ENCODE assay signal across 35 mouse cellular contexts in the genomic region with DNA sequence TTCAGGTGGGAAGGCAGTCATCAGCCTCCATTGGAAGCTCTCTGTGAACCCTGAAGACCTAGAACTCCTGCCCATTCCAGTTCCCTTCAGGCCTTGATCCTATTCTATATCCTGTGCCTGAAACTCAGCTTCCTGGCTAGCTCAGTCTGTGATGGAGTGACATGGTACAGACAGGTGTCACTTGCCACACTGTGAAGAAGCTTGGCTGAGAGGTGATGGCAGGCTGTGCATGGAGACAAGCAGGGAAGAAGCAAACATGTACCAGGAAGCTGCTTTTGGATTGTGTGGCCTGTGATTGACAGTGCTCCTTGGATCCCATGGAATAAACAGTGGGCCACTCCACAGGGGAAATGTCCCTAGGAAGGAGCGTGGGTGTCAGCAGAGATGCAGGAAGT. TPM values are rescaled to one million over a fixed set of nuclear protein-coding genes. Genes with fewer than 3 reads are reported as not detected.
"Had no signal": no experiment of that assay in that cellular context is flagged by ENCODE, and none has a peak within 500 bp of the region (broad histone marks: within the 10 kb centered on the region; RNA-seq: fewer than 3 reads in every experiment).

No protein-coding gene starts in this region.

- H3K4me3 ChIP-seq: heart, embryonic 13.5 days; heart, embryonic 15.5 days; hindbrain, embryonic 13.5 days; hindbrain, embryonic 15.5 days; limb, embryonic 13.5 days; limb, embryonic 15.5 days; liver, embryonic 12.5 days had no signal

- H3K9me3 ChIP-seq: heart, embryonic 13.5 days; heart, embryonic 15.5 days; hindbrain, embryonic 13.5 days; hindbrain, embryonic 15.5 days; limb, embryonic 13.5 days; limb, embryonic 15.5 days; liver, embryonic 12.5 days had no signal

- H3K4me2 ChIP-seq: heart, embryonic 11.5 days; heart, embryonic 13.5 days; heart, embryonic 15.5 days; hindbrain, embryonic 13.5 days; hindbrain, embryonic 15.5 days; limb, embryonic 13.5 days; limb, embryonic 15.5 days; liver, embryonic 12.5 days had no signal

- DNase-seq: gastrocnemius, postnatal 14 days; gastrocnemius, postnatal 36 days; heart, adult 18-20 months; heart, postnatal 14 days; heart, postnatal 36 days; kidney, adult 11 months; kidney, adult 2 months; kidney, adult 9 months; kidney, postnatal 10 days; kidney, postnatal 25 days; layer of hippocampus, postnatal 36 days; left cerebral cortex, postnatal 4 days had no signal

- H3K4me1 ChIP-seq: heart, embryonic 13.5 days; heart, embryonic 15.5 days; hindbrain, embryonic 13.5 days; hindbrain, embryonic 15.5 days; limb, embryonic 13.5 days; limb, embryonic 15.5 days; liver, embryonic 12.5 days had no signal

- H3K9ac ChIP-seq: heart, embryonic 13.5 days; heart, embryonic 15.5 days; hindbrain, embryonic 13.5 days; hindbrain, embryonic 15.5 days; limb, embryonic 13.5 days; limb, embryonic 15.5 days; liver, embryonic 12.5 days had no signal

- ATAC-seq: hindbrain, postnatal 0 days; intestine, embryonic 16.5 days; liver, embryonic 12.5 days had no signal

- H3K27ac ChIP-seq: heart, embryonic 13.5 days; heart, embryonic 15.5 days; hindbrain, embryonic 13.5 days; hindbrain, embryonic 15.5 days; hindbrain, postnatal 0 days; limb, embryonic 13.5 days; limb, embryonic 15.5 days; liver, embryonic 12.5 days had no signal

- H3K27me3 ChIP-seq: heart, embryonic 13.5 days; heart, embryonic 15.5 days; hindbrain, embryonic 13.5 days; hindbrain, embryonic 15.5 days; limb, embryonic 13.5 days; limb, embryonic 15.5 days; liver, embryonic 12.5 days had no signal

RNA-seq across cellular contexts. Expression of a gene that starts 35.9 kb away (rescaled TPM):
- total RNA-seq: gastrocnemius, adult 18-20 months; gastrocnemius, adult 8-10 months; gastrocnemius, postnatal 14 days; gastrocnemius, postnatal 36 days; heart, postnatal 14 days; heart, postnatal 36 days; hematopoietic stem cell, adult 5-6 weeks; hindbrain, postnatal 0 days; layer of hippocampus, postnatal 14 days; layer of hippocampus, postnatal 36 days; left cerebral cortex, postnatal 10 days; left cerebral cortex, postnatal 25 days; left cerebral cortex, postnatal 4 days; liver, adult 2 months had no signal
- polyA plus RNA-seq: heart, embryonic 11.5 days; heart, embryonic 13.5 days; heart, postnatal 0 days; hindbrain, embryonic 11.5 days; hindbrain, embryonic 13.5 days; hindbrain, embryonic 15.5 days; hindbrain, postnatal 0 days; kidney, embryonic 16.5 days; limb, embryonic 11.5 days; limb, embryonic 13.5 days; limb, embryonic 15.5 days; liver, embryonic 12.5 days had no signal

RNA-seq across cellular contexts. Expression of a gene that starts 52.3 kb away (rescaled TPM):
- total RNA-seq: gastrocnemius, postnatal 36 days; heart, adult 18-20 months; heart, adult 8-10 months; heart, postnatal 36 days; hematopoietic stem cell, adult 5-6 weeks; left cerebral cortex, postnatal 4 days; liver, adult 2 months had no signal
- polyA plus RNA-seq: heart, embryonic 11.5 days; heart, embryonic 13.5 days; heart, postnatal 0 days; hindbrain, embryonic 13.5 days; intestine, embryonic 16.5 days; large intestine, adult 2 months; limb, embryonic 15.5 days; liver, embryonic 12.5 days had no signal
